8 mouse cellular contexts compared by ENCODE assay signal in genomic region chr9:32292686-32293085, GRCm38 (mm10). TPM values are rescaled to one million over a fixed set of nuclear protein-coding genes. Genes with fewer than 3 reads are reported as not detected.
DNase-seq lines count a peak whose midpoint lies in the region; ATAC-seq and TF ChIP-seq lines count a peak whose summit lies in the region.
"Had no signal": no experiment of that assay in that cellular context is flagged by ENCODE, and none has a peak within 500 bp of the region (broad histone marks: within the 10 kb centered on the region; RNA-seq: fewer than 3 reads in every experiment).

No protein-coding gene starts in this region.

- no peaks in the 10 kb centered on the region for H3K27me3 ChIP-seq in midbrain, embryonic 14.5 days (ENCODE audit: control insufficient read depth, insufficient read depth, low read length)
- no peaks in the 10 kb centered on the region for H3K27me3 ChIP-seq in midbrain, embryonic 11.5 days (ENCODE audit: control insufficient read depth, insufficient read depth, low read length)
- H3K27me3 ChIP-seq in heart, postnatal 0 days (ENCODE audit: control insufficient read depth, insufficient read depth, low read length) = no peaks in the 10 kb centered on the region

- DNase-seq in midbrain, embryonic 14.5 days = peak; percentile 55
- no peak for DNase-seq in midbrain, embryonic 11.5 days (ENCODE audit: low spot score, missing footprints)
- peak; percentile 39 for DNase-seq in cerebellum, adult 11 months
- peak; percentile 36 for DNase-seq in heart, postnatal 0 days (ENCODE audit: low spot score)
- DNase-seq in lung, postnatal 25 days (ENCODE audit: low spot score) = peak; percentile 8
- DNase-seq in urinary bladder, postnatal 25 days (ENCODE audit: low spot score) = no peak

- H3K4me3 ChIP-seq in midbrain, embryonic 14.5 days (replicated peaks; ENCODE audit: low read depth, low read length) = no peak overlapping the region
- H3K4me3 ChIP-seq in midbrain, embryonic 11.5 days (ENCODE audit: low read depth, low read length) = no peak overlapping the region
- H3K4me3 ChIP-seq in heart, postnatal 0 days (ENCODE audit: low read depth, low read length) = no peak overlapping the region

- no peak for ATAC-seq in midbrain, embryonic 14.5 days (ENCODE audit: low FRiP score, low TSS enrichment)
- no peak for ATAC-seq in midbrain, embryonic 11.5 days (ENCODE audit: low FRiP score)
- peak; percentile 44 for ATAC-seq in heart, postnatal 0 days (ENCODE audit: insufficient read depth, low read depth)
- ATAC-seq in erythroid progenitor cell, adult 5-6 weeks (replicated peaks; ENCODE audit: low FRiP score, poor library complexity, severe bottlenecking) = no peak

- H3K36me3 ChIP-seq in midbrain, embryonic 14.5 days (ENCODE audit: control insufficient read depth, insufficient read depth, low read length) = no peaks in the 10 kb centered on the region
- no peaks in the 10 kb centered on the region for H3K36me3 ChIP-seq in midbrain, embryonic 11.5 days (ENCODE audit: control insufficient read depth, insufficient read depth, low read length)
- no peaks in the 10 kb centered on the region for H3K36me3 ChIP-seq in heart, postnatal 0 days (replicated peaks; ENCODE audit: control insufficient read depth, insufficient read depth, low read length)

- no peak overlapping the region for H3K4me2 ChIP-seq in midbrain, embryonic 14.5 days (ENCODE audit: low read length)
- H3K4me2 ChIP-seq in midbrain, embryonic 11.5 days = no peak overlapping the region
- no peak overlapping the region for H3K4me2 ChIP-seq in heart, postnatal 0 days (ENCODE audit: low read depth, low read length)

- H3K4me1 ChIP-seq in midbrain, embryonic 14.5 days (ENCODE audit: control insufficient read depth, insufficient read depth, low read length) = peaks cover 6% of the 10 kb centered on the region; the same call in 1 of the 2 replicates
- no peaks in the 10 kb centered on the region for H3K4me1 ChIP-seq in midbrain, embryonic 11.5 days (ENCODE audit: control insufficient read depth, insufficient read depth, low read length)
- no peaks in the 10 kb centered on the region for H3K4me1 ChIP-seq in heart, postnatal 0 days (ENCODE audit: control insufficient read depth, insufficient read depth)

- TF ChIP-seq CTCF in heart, postnatal 0 days (IDR thresholded peaks at IDR 0.05; ENCODE audit: low read depth) = no peak

- WGBS in midbrain, embryonic 14.5 days = 37% methylated on average over 5 of the region's 5 CpGs
- WGBS in midbrain, embryonic 11.5 days = 48% methylated on average over 5 of the region's 5 CpGs
- 29% methylated on average over 5 of the region's 5 CpGs for WGBS in heart, postnatal 0 days

- no peak overlapping the region for H3K9ac ChIP-seq in midbrain, embryonic 14.5 days (replicated peaks; ENCODE audit: low read length)
- no peak overlapping the region for H3K9ac ChIP-seq in midbrain, embryonic 11.5 days (ENCODE audit: low read length)
- H3K9ac ChIP-seq in heart, postnatal 0 days (replicated peaks; ENCODE audit: low read depth, low read length) = no peak overlapping the region
- H3K9ac ChIP-seq: liver, embryonic 14.5 days had no signal

- H3K9me3 ChIP-seq in midbrain, embryonic 14.5 days (ENCODE audit: control insufficient read depth, low read length) = no peaks in the 10 kb centered on the region
- no peaks in the 10 kb centered on the region for H3K9me3 ChIP-seq in midbrain, embryonic 11.5 days (ENCODE audit: control insufficient read depth, low read length)
- H3K9me3 ChIP-seq in heart, postnatal 0 days (replicated peaks; ENCODE audit: control insufficient read depth, low read length) = no peaks in the 10 kb centered on the region

- peak overlapping the region; percentile 39 for H3K27ac ChIP-seq in midbrain, embryonic 14.5 days (replicated peaks; ENCODE audit: low read depth, low read length)
- no peak overlapping the region for H3K27ac ChIP-seq in midbrain, embryonic 11.5 days (ENCODE audit: low read depth, low read length)
- no peak overlapping the region for H3K27ac ChIP-seq in heart, postnatal 0 days (ENCODE audit: low read depth)
- H3K27ac ChIP-seq: liver, embryonic 14.5 days had no signal

- no peak for TF ChIP-seq EP300 in heart, postnatal 0 days (IDR thresholded peaks at IDR 0.05; ENCODE audit: low read depth)

RNA-seq across cellular contexts. Expression of gene Kcnj5, which starts 51.5 kb away (rescaled TPM):
- polyA plus RNA-seq in midbrain, embryonic 14.5 days (2014; fragmentation: Nextera tagmentation; extraction: Ambion mirVana) = 0.45 and 0.51 TPM in 2 replicates
- 0.17 and 0.33 TPM in 2 replicates for polyA plus RNA-seq in midbrain, embryonic 11.5 days (2014; fragmentation: Nextera tagmentation; extraction: Ambion mirVana)
- 42.8 and 58.1 TPM in 2 replicates for total RNA-seq in heart, postnatal 0 days (2014; rRNA removed; ENCODE audit: low replicate concordance)
- 31.9 and 32.5 TPM in 2 replicates for polyA plus RNA-seq in heart, postnatal 0 days (2015; fragmentation: Nextera tagmentation; extraction: Ambion mirVana)
- 0.36 TPM in 1 of 2 replicates, not detected in the other for total RNA-seq in erythroid progenitor cell, adult 5-6 weeks (2015; ENCODE audit: low replicate concordance)
- total RNA-seq in erythroid progenitor cell, adult 5-6 weeks (2017; ENCODE audit: low replicate concordance) = 0.39 and 1.4 TPM in 2 replicates

Comparison
In these comparisons a context has a peak if more than half of its experiments do, and no peak if none do; other contexts are left out.
1. DNase-seq: peak in midbrain, embryonic 14.5 days (single experiment), cerebellum, adult 11 months (single experiment), heart, postnatal 0 days (single experiment) and lung, postnatal 25 days (single experiment); none in midbrain, embryonic 11.5 days (single experiment) and urinary bladder, postnatal 25 days (single experiment).
2. RNA of gene Kcnj5, which starts 51.5 kb away (polyA plus RNA-seq): 31.9 to 32.5 TPM in heart, postnatal 0 days; 0.45 to 0.51 TPM in midbrain, embryonic 14.5 days and 0.17 to 0.33 TPM in midbrain, embryonic 11.5 days; every median in the first group is over 10 times any median in the second.